Mouse (Mus musculus) intestine, embryonic 15.5 days (tissue): Measurements from ENCODE around the gene Unc13d. TPM values are rescaled to one million over a fixed set of nuclear protein-coding genes. Genes with fewer than 3 reads are reported as not detected.

Experiments used
- ATAC-seq: fragments of 200-750 bp; cut with Nextera tagmentation; 2 replicates; pipeline ENCODE4 v1.8.0; 2017; ENCODE audit warnings: moderate TSS enrichment, moderate library complexity
- H3K27ac ChIP-seq: fragments of 300-500 bp; sonication (generic); 2 replicates; pipeline ENCODE4 v1.5.1; 2015; ENCODE audit warnings: mild to moderate bottlenecking, inconsistent platforms
- H3K27me3 ChIP-seq: fragments of 300-500 bp; sonication (generic); replicated peaks from 2 replicates; pipeline ENCODE4 v1.6.1; 2015; ENCODE audit warnings: inconsistent platforms
- H3K36me3 ChIP-seq: fragments of 300-500 bp; sonication (generic); 2 replicates; pipeline ENCODE4 v1.6.1; 2015; ENCODE audit warnings: inconsistent platforms
- H3K4me1 ChIP-seq: fragments of 300-500 bp; sonication (generic); replicated peaks from 2 replicates; pipeline ENCODE4 v1.6.1; 2015; ENCODE audit warnings: inconsistent platforms
- H3K4me2 ChIP-seq: fragments of 300-500 bp; sonication (generic); replicated peaks from 2 replicates; pipeline ENCODE4 v1.6.1; 2015; ENCODE audit warnings: mild to moderate bottlenecking, inconsistent platforms
- H3K4me3 ChIP-seq: fragments of 300-500 bp; sonication (generic); replicated peaks from 2 replicates; pipeline ENCODE4 v1.5.1; 2015; ENCODE audit warnings: inconsistent platforms
- H3K9ac ChIP-seq: fragments of 300-500 bp; sonication (generic); 2 replicates; pipeline ENCODE4 v1.6.1; 2015; ENCODE audit warnings: inconsistent platforms
- H3K9me3 ChIP-seq: fragments of 300-500 bp; sonication (generic); 2 replicates; pipeline ENCODE4 v1.6.1; 2016; ENCODE audit warnings: inconsistent platforms
- WGBS: fragments of 180-500 bp; shearing (Covaris S2); methylation state at CpG from one replicate; pipeline ENCODE4 v1.1.7; 2015; 5-methylcytosine and 5-hydroxymethylcytosine counted together
- polyA plus RNA-seq: library from polyadenylated mRNA; unstranded; fragments of >200 nt; fragmentation: Nextera tagmentation; extraction: Ambion mirVana; gene quantifications from 2 replicates; pipeline ENCODE4 v1.2.1, GENCODE M21; 2015

Unc13d gene
- polyA plus RNA-seq, 1 experiment from 2014 or later: 4.2 TPM

DNA sequence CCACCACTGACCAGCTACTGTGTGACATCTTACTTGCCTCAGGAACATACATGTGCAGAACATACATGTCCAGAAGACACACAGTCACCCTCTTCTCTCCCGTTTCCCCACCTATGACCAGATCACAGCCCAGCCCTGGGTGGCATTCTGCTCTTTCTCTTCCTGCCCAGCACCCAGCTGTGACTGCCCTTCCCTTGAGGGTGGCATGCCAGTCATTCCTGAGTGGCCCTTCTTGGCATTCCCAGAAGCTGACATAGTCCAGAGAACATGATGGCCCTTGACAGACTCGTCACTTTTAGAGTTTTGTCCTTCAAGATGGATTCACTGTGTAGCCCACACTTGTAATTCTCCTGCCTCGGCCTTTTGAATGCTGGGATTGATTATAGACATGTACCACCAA lies 5.2 kb downstream of the Unc13d start:
- no peaks in the 10 kb centered on the region for H3K27me3 ChIP-seq
- no peak overlapping the region for H3K4me2 ChIP-seq
- H3K4me3 ChIP-seq: no peak overlapping the region
- 77% methylated on average over 3 of the region's 3 CpGs for WGBS
- no peaks in the 10 kb centered on the region for H3K36me3 ChIP-seq
- peaks cover 8% of the 10 kb centered on the region for H3K4me1 ChIP-seq
- no peaks in the 10 kb centered on the region for H3K9me3 ChIP-seq
- no peak overlapping the region for H3K27ac ChIP-seq
- ATAC-seq: no peak
- no peak overlapping the region for H3K9ac ChIP-seq

DNA sequence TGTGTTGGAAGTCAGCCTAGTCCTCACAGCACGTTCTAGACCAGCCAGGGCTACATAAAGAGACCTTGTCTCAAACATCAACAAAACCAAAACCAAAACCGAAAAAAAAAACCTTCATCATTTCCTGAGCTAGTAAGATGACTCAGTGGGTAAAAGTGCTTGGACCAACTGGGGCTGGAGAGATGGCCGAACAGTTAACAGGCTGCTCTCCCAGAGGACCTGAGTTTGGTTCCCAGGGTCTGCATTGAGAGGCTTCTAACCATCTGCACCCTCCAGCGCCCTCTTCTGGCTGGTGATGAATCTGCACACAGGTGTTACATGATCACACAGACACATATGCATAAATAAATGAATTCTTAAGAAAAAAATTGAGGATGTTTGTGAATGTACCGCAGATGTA lies 6.3 kb downstream of the Unc13d start:
- Histone ChIP-seq H3K9ac (no peak overlapping the region), H3K4me3 (no peak overlapping the region), H3K36me3 (no peaks in the 10 kb centered on the region), H3K27ac (no peak overlapping the region), H3K27me3 (no peaks in the 10 kb centered on the region), H3K9me3 (no peaks in the 10 kb centered on the region), H3K4me1 (0 out of 2 replicates have a peak, but pooled peaks cover 3% of the 10 kb centered on the region), H3K4me2 (no peak overlapping the region)
- ATAC-seq: no peak
- WGBS: 62% methylated on average over 5 of the region's 5 CpGs

DNA sequence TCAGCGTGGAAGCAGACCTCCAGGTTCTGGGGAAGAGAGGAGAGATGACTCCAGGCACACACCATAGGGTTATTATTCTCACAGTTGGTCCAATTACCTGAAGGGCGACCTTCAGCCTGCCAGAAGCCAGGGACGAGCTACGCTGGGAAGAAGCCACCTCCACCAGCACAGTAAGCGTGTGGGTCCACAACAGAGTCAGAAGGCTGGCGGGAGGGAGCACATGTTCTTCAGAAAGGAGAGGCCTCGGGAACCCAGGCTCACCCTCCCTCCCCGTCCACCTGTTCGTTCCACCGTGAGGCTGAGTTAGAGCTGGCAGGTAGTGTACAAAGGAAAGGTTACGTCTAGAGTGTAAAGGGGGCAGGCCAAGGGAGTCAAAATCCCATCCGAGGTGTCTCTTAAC lies 12.4 kb downstream of the Unc13d start:
- H3K9ac ChIP-seq: no peak overlapping the region
- H3K4me3 ChIP-seq: no peak overlapping the region
- no peaks in the 10 kb centered on the region for H3K9me3 ChIP-seq
- no peak for ATAC-seq
- H3K36me3 ChIP-seq: no peaks in the 10 kb centered on the region
- 82% methylated on average over 12 of the region's 12 CpGs for WGBS
- H3K4me2 ChIP-seq: no peak overlapping the region
- H3K27ac ChIP-seq: no peak overlapping the region
- no peaks in the 10 kb centered on the region for H3K4me1 ChIP-seq
- H3K27me3 ChIP-seq: no peaks in the 10 kb centered on the region

DNA sequence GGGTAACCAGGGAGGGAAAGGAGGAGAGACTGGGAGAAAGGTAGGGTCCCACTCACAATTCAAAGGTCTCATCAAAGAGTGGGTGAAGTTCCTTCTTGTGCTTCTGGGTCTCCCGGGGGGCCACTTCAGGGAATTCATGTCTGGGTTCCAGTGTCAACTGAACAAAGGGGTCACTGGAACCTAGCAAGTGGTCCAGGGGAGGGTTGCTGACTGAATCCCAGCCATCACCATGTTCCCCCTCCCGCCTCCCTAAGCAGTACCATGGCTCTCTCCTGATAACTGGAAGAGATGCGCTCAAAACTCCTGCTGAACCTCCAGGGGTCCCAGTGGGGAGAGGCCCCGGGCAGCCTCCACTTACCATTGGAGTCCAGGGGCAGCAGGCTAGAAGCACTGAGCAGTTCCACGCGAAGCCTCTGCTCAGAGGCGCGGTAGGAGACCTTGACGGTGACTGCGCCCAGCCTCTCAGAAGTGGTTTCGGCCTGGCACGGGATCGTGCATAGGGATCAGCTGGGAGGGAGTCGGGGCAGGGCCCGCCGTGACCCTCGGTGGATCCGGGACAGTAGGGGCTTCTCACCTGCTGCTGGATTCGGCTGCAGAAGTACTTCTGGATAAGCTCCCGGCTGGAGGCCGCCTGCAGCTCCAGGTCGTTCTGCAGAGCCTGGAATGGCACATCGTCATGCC lies 13.4 kb downstream of the Unc13d start:
- Histone ChIP-seq H3K4me1 (no peaks in the 10 kb centered on the region), H3K36me3 (peaks cover 4% of the 10 kb centered on the region), H3K27me3 (no peaks in the 10 kb centered on the region), H3K4me2 (no peak overlapping the region), H3K9me3 (no peaks in the 10 kb centered on the region), H3K9ac (no peak overlapping the region), H3K4me3 (no peak overlapping the region), H3K27ac (no peak overlapping the region)
- no peak for ATAC-seq
- 68% methylated on average over 23 of the region's 23 CpGs for WGBS

DNA sequence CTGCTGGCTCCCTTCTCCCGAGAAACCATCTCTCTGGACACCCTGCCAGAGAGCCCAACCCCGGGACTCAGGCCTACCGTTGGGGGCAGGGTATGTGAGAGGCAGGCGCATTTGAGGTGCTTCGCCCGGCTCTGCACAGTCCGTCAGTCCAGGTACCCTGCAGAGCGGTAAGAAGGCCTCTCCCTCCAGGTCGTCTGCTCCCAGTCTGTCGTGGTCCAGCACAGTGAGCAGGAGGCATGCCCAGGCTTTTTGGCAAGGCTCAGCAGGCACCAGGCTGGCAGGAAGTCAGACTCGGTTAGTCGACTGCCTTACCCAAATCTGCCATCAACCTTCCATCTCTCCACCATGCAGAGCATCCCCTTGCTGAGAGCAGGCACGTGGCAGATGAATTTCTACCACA lies 14.2 kb downstream of the Unc13d start:
- Histone ChIP-seq H3K9ac (no peak overlapping the region), H3K27ac (no peak overlapping the region), H3K36me3 (peaks cover 12% of the 10 kb centered on the region), H3K27me3 (no peaks in the 10 kb centered on the region), H3K4me1 (no peaks in the 10 kb centered on the region), H3K4me3 (no peak overlapping the region), H3K4me2 (no peak overlapping the region), H3K9me3 (no peaks in the 10 kb centered on the region)
- 70% methylated on average over 13 of the region's 13 CpGs for WGBS
- ATAC-seq: no peak

DNA sequence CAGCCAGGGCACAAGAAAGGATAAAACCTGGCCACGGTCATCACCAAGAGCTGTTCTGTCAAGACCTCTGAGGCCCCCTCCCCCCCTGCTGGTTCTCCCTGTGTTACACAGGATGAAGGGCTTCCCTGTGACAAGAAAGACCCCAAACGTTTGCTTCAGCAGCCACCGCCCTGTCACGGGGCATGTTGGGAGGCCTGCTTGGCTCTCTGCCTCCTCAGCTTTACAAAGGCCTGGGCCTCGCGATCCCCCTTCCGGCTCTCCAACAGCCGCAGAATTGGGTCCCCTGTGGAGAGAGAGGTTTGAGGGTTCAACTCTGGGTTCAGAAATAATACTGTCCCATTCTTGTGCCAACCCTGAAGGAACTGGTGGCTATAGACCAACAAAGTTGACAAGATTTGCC lies 15.2 kb downstream of the Unc13d start:
- H3K4me3 ChIP-seq: no peak overlapping the region
- 72% methylated on average over 8 of the region's 8 CpGs for WGBS
- H3K9ac ChIP-seq: no peak overlapping the region
- no peaks in the 10 kb centered on the region for H3K4me1 ChIP-seq
- H3K36me3 ChIP-seq: peaks cover 23% of the 10 kb centered on the region
- no peaks in the 10 kb centered on the region for H3K27me3 ChIP-seq
- H3K27ac ChIP-seq: no peak overlapping the region
- H3K9me3 ChIP-seq: no peaks in the 10 kb centered on the region
- H3K4me2 ChIP-seq: no peak overlapping the region
- no peak for ATAC-seq

DNA sequence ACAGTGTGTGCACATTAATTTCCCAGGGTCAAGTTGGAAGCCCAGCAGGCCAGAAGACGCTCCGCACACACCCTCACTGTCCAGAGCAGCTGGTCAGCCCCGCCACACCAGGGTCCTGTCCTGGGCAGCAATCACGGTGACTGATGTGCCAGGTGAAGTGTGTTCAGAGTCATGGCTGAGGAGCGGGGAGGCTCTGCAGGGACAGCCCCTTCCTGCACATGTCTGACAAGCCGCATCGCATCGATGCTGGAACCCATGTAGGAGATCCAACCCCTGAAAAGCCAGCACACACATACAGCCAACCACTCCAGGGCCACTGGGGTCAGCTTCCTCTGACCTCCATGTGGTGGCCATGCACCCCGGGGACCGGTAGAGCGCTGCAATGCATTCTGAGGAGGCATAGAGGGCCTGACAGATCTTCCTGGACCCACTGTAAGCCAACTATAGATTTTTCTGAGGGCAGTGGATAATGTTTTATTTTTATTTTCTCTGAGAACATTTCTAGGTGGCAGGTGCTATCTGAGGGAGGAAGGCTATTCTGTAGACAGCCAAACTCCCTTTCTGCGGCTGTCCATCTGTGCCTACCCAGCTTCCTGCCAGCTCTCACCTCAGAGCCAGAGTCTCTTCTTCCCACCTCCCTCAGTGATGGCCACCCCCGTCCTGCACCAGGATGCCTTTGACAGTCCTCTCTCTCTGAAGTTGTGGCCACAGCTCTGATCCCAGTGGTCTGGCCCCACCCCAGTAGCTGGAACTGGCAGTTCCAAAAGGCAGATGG lies 15.9 kb downstream of the Unc13d start:
- no peak overlapping the region for H3K4me2 ChIP-seq
- no peak overlapping the region for H3K9ac ChIP-seq
- peaks cover 29% of the 10 kb centered on the region for H3K36me3 ChIP-seq
- H3K9me3 ChIP-seq: no peaks in the 10 kb centered on the region
- ATAC-seq: no peak
- no peak overlapping the region for H3K4me3 ChIP-seq
- H3K27ac ChIP-seq: no peak overlapping the region
- 86% methylated on average over 13 of the region's 13 CpGs for WGBS
- H3K4me1 ChIP-seq: no peaks in the 10 kb centered on the region
- H3K27me3 ChIP-seq: no peaks in the 10 kb centered on the region

DNA sequence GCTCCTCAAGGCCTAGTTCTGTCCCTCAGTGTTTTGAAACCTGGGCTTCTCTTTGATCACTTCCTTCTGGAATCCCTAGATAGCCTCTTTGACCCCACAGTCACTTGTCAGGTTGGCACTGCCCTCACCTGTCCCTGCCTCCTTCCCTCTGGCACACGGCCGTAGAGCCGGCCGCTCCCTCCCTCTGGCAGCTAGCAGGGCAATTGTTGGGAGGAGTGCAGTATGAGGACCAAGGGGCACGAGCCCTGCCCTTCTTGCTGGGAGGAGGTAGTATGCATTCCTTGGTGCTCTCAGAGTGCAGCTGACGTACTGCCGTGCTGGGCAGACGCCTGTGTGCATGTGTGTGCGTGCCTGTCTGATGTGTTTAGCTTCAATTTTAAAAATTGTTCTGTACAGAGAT lies 17.2 kb downstream of the Unc13d start:
- H3K36me3 ChIP-seq: peaks cover 39% of the 10 kb centered on the region
- H3K4me1 ChIP-seq: no peaks in the 10 kb centered on the region
- H3K4me3 ChIP-seq: no peak overlapping the region
- H3K27ac ChIP-seq: no peak overlapping the region
- no peak overlapping the region for H3K9ac ChIP-seq
- H3K27me3 ChIP-seq: no peaks in the 10 kb centered on the region
- WGBS: 78% methylated on average over 9 of the region's 9 CpGs
- no peak for ATAC-seq
- H3K9me3 ChIP-seq: no peaks in the 10 kb centered on the region
- no peak overlapping the region for H3K4me2 ChIP-seq

DNA sequence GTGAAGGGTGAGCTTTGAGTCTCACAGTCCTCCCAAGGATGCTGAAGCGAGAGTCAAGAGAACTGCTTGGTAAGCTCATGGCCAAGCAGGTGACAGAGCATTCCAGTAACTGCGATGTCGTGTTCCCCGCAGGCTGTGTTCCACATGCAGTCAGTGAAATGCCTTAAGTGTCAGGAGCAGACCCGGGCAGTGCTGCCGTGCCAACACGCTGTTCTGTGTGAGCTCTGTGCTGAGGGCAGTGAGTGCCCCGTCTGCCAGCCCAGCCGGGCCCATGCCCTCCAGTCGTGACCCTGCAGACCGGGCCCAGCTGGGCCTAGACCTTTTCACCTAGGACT lies 18.1 kb downstream of the Unc13d start:
- Histone ChIP-seq H3K36me3 (peaks cover 48% of the 10 kb centered on the region), H3K27ac (no peak overlapping the region), H3K4me3 (no peak overlapping the region), H3K27me3 (no peaks in the 10 kb centered on the region), H3K9ac (no peak overlapping the region), H3K9me3 (no peaks in the 10 kb centered on the region), H3K4me1 (no peaks in the 10 kb centered on the region), H3K4me2 (no peak overlapping the region)
- WGBS: 95% methylated on average over 11 of the region's 11 CpGs
- ATAC-seq: no peak

DNA sequence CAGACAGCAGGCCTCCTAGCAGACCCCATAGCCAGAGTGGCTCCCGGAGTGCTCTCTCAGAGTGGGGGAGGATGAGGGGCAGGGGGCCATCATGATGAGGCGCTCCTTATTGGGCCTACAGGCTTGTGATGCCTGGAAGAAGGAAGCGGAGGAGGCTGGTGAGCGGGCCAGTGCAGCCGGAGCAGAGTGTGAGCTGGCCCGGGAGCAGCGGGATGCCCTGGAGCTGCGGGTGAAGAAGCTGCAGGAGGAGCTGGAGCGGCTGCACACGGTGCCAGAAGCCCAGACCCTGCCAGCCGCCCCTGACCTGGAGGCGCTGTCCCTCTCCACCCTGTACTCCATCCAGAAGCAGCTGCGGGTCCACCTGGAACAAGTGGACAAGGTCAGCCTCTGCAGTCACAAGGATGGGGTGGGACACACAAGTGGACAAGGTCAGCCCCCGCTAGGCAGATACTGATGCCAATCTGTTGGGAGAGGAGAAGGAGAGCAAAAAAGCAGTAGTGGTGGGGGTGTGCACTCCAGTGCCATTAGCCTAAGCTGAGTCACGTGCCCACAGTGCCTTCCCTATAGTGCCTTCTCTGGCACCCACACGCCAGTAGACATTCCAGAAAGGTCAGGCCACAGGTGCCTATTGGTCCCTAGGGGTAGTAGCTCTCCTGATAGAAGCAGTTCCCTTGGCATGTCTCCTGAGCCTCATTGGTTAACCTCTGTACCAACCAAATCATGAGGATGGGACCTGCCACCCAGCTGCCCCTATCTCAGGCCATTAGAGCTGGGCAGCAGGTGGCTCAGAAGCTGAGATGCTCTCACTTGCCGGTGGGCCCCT lies 18.7 kb downstream of the Unc13d start:
- no peak overlapping the region for H3K9ac ChIP-seq
- 91% methylated on average over 17 of the region's 17 CpGs for WGBS
- H3K9me3 ChIP-seq: no peaks in the 10 kb centered on the region
- no peak overlapping the region for H3K4me2 ChIP-seq
- ATAC-seq: no peak
- H3K4me3 ChIP-seq: no peak overlapping the region
- H3K27ac ChIP-seq: no peak overlapping the region
- no peaks in the 10 kb centered on the region for H3K4me1 ChIP-seq
- H3K36me3 ChIP-seq: peaks cover 54% of the 10 kb centered on the region
- H3K27me3 ChIP-seq: no peaks in the 10 kb centered on the region

DNA sequence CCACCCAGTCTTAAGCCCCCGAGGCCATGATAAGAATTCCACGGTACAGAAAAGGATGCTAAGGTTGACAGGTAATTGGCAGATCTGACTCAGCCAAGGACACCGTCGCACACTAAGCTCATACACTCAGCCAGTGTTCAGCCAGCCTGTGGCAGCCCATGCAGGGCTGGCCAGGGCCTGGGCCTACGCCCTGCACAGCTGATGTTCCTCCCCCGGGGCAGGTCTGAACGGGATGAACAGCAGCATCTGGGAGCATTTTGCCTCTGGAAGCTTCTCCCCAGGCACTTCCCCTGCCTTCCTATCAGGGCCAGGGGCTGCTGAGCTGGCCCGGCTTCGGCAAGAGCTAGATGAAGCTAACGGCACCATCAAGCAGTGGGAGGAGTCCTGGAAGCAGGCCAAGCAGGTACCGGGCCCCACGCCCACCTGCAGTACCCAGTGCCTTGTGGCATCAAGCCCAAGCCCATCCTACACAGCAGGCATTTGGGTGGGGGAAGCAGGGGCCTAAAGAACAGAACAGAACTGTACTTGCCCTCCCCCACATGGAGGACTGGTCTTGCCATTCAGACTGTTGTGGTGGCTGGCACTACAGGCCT lies 19.6 kb downstream of the Unc13d start:
- Histone ChIP-seq H3K27me3 (no peaks in the 10 kb centered on the region), H3K27ac (no peak overlapping the region), H3K4me3 (no peak overlapping the region), H3K4me2 (no peak overlapping the region), H3K36me3 (peaks cover 63% of the 10 kb centered on the region), H3K4me1 (no peaks in the 10 kb centered on the region), H3K9me3 (no peaks in the 10 kb centered on the region), H3K9ac (no peak overlapping the region)
- 72% methylated on average over 12 of the region's 12 CpGs for WGBS
- ATAC-seq: no peak

DNA sequence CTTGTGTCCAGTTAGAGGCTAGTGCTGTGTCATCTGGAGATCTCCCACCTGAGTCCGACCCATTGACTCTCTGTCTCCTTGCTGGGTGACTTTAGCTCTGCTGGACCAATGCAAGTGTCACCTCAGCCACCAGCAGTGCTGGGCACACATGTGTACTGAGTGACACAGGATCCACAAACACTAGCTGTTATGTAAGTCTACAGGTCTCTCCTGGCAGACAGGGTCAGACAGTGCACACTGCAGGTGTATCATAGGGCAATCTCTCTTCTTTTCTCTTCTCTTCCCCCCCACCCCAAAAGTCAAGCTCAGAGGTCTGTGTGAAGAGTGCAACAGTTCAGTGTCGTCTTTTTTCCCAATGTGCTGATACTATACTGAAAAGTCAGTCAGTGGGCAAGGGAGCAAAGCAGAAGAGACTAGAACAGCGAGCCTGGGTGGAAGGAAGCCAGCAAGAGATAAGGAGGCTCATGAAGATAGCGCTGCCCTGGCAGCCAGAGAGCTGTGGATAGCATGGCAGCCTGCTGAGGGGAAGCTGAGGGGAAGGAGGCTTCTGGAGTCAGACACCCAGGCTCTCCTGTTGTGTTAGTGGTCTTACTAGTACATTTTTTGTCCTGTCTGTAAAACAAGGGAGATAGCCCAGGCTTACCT lies 20.4 kb downstream of the Unc13d start:
- Histone ChIP-seq H3K27ac (no peak overlapping the region), H3K4me1 (no peaks in the 10 kb centered on the region), H3K9me3 (no peaks in the 10 kb centered on the region), H3K4me3 (no peak overlapping the region), H3K27me3 (no peaks in the 10 kb centered on the region), H3K4me2 (no peak overlapping the region), H3K9ac (no peak overlapping the region), H3K36me3 (peaks cover 69% of the 10 kb centered on the region)
- 84% methylated on average over 4 of the region's 4 CpGs for WGBS
- no peak for ATAC-seq
